Mouse (Mus musculus) right cerebral cortex, postnatal 14 days (tissue): Measurements from ENCODE around the gene Slc24a4.
"Not testable (repeated sequence)": the region's sequence is repeated elsewhere in the genome, so short reads cannot be mapped to it uniquely, and the experiment has no call there.

ENCODE experiments used
- DNase-seq: peaks from one replicate; pipeline ENCODE4 v3.0.0; 2022

Slc24a4 gene

GRCm38 (mm10) chr12:102251070-102251469 is 122.5 kb downstream of the Slc24a4 start:
- no peak for DNase-seq

GRCm38 (mm10) chr12:102251985-102252384 is 123.5 kb downstream of the Slc24a4 start:
- no peak for DNase-seq

GRCm38 (mm10) chr12:102252525-102252924 is 124.0 kb downstream of the Slc24a4 start:
- no peak for DNase-seq

- DNase-seq = no peak
These were observed 126.5 kb downstream of the Slc24a4 start for GRCm38 (mm10) chr12:102255012-102255411.

- no peak for DNase-seq
These were observed 130.1 kb downstream of the Slc24a4 start for GRCm38 (mm10) chr12:102258522-102259112.

GRCm38 (mm10) chr12:102261933-102262396 is 133.4 kb downstream of the Slc24a4 start:
- no peak for DNase-seq

- DNase-seq = no peak
These were observed 134.3 kb downstream of the Slc24a4 start for GRCm38 (mm10) chr12:102262809-102263208.

GRCm38 (mm10) chr12:102263249-102263648 is 134.7 kb downstream of the Slc24a4 start:
- no peak for DNase-seq

- no peak for DNase-seq
These were observed 137.9 kb downstream of the Slc24a4 start for GRCm38 (mm10) chr12:102266433-102266832.

- no peak for DNase-seq
These were observed 140.6 kb downstream of the Slc24a4 start for GRCm38 (mm10) chr12:102269144-102269543.

GRCm38 (mm10) chr12:102270776-102271405 is 142.4 kb downstream of the Slc24a4 start:
- DNase-seq = no peak

- no peak for DNase-seq
These were observed 142.9 kb downstream of the Slc24a4 start for GRCm38 (mm10) chr12:102271447-102271846.

GRCm38 (mm10) chr12:102275833-102276443 is 147.4 kb downstream of the Slc24a4 start:
- DNase-seq = no peak

GRCm38 (mm10) chr12:102280290-102280689 is 151.8 kb downstream of the Slc24a4 start:
- DNase-seq = not testable (repeated sequence)

- DNase-seq = no peak
These were observed 152.5 kb downstream of the Slc24a4 start for GRCm38 (mm10) chr12:102280867-102281503.

- DNase-seq = no peak
These were observed 153.6 kb downstream of the Slc24a4 start for GRCm38 (mm10) chr12:102282126-102282525.

GRCm38 (mm10) chr12:102282763-102283482 is 154.4 kb downstream of the Slc24a4 start, which contains the start of gene Rin3:
Rin3 (plus strand) TSS chr12:102283048.
- peak; percentile 25 for DNase-seq

GRCm38 (mm10) chr12:102283483-102284266 is 155.1 kb downstream of the Slc24a4 start:
- DNase-seq = no peak

GRCm38 (mm10) chr12:102284267-102284610 is 155.7 kb downstream of the Slc24a4 start:
- no peak for DNase-seq

GRCm38 (mm10) chr12:102284618-102285159 is 156.2 kb downstream of the Slc24a4 start:
- no peak for DNase-seq

- no peak for DNase-seq
These were observed 156.8 kb downstream of the Slc24a4 start for GRCm38 (mm10) chr12:102285318-102285717.

GRCm38 (mm10) chr12:102285779-102286178 is 157.2 kb downstream of the Slc24a4 start:
- no peak for DNase-seq
